ENCODE assay signal across 8 mouse cellular contexts in the genomic region with DNA sequence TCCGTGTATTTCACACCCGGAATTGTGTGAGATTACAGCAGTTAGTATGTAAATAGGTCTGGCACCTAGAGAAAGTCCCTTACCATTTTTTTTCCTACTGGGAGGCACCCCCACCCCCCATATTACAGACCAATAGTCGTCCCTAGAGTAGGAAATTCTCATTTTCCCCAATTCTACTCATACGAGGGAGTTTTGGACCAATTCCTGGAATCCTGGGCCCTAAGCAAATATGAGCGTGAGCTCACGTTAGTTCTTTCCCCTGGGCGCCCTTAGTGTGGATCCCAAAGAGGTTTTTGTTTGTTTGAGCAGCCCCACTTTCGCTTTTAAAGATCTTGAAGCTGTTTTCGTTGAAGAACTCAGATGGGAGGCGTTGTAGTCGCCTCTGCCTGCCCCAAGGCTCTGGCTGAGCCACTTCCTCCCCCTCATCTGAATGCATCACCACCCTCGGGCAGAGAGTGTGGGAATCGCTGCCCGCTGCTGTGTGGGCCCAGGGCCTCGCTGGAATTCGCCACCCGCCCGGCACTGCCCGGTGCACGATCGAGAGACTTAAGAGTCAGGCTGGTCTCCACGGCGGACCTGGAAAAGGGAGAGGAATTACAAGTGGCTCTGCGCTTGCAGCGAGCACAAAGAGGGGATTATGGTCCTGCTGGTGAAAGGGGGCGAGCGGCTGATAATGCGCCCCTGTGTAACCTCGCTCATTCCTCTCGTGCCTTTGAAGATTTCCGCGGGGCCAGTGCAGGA.
DNase-seq lines count a peak whose midpoint lies in the region; ATAC-seq and TF ChIP-seq lines count a peak whose summit lies in the region.

No protein-coding gene starts in this region.

- intact Hi-C loops in heart, postnatal 10 days (cut with DNase I), result no loop called here

- TF ChIP-seq EP300 in CH12.LX (IDR thresholded peaks at IDR 0.05; ENCODE audit: low read length), result no peak

- dilution Hi-C loops in CH12.LX (cut with MboI; ENCODE audit: extremely low pct_ligation_motif_present, extremely low pct_unique_long_range_greater_than_20kb, low sequenced_read_pairs), result no loop called here

- no peak for TF ChIP-seq CTCF in CH12.LX (conservative IDR thresholded peaks at IDR 0.05 in 1 of 2, IDR thresholded peaks at IDR 0.05 in 1 of 2; ENCODE audit: low read depth in 2 of 2, low read length in 2 of 2)

- peak overlapping the region in 2 of 3 experiments; percentile 2 to 15 for H3K4me3 ChIP-seq in CH12.LX (replicated peaks in 1 of 3; ENCODE audit: low read depth in 2 of 3, low read length in 2 of 3, poor library complexity in 1 of 3)
- H3K4me3 ChIP-seq in forebrain, embryonic 11.5 days (ENCODE audit: low read depth, low read length), result peak overlapping the region; percentile 23
- H3K4me3 ChIP-seq in neural tube, embryonic 15.5 days (replicated peaks), result peak overlapping the region; percentile 43

- 2% methylated on average over 32 of the region's 32 CpGs for WGBS in forebrain, embryonic 11.5 days
- WGBS in neural tube, embryonic 15.5 days, result 4% methylated on average over 32 of the region's 32 CpGs

- no peak overlapping the region for H3K27ac ChIP-seq in CH12.LX (ENCODE audit: insufficient read depth, low read depth)
- H3K27ac ChIP-seq in forebrain, embryonic 11.5 days (ENCODE audit: low read depth, low read length), result peak overlapping the region; percentile 93
- peak overlapping the region; percentile 81 for H3K27ac ChIP-seq in neural tube, embryonic 15.5 days (replicated peaks)

- TF ChIP-seq RAD21 in CH12.LX (IDR thresholded peaks at IDR 0.05; ENCODE audit: low read depth, low read length), result no peak

- no peaks in the 10 kb centered on the region for H3K79me2 ChIP-seq in CH12.LX (replicated peaks; ENCODE audit: control insufficient read depth, extremely low read depth, insufficient read depth, poor library complexity, severe bottlenecking)

- no peak for DNase-seq in CH12.LX (ENCODE audit: extremely low read depth)
- peak; percentile 51 for DNase-seq in brain, embryonic 18.5 days (ENCODE audit: low read depth, low spot score)
- DNase-seq in forebrain, embryonic 11.5 days (ENCODE audit: low spot score), result peak; percentile 86
- peak; percentile 48 to 50 for DNase-seq in heart, postnatal 10 days
- peak; percentile 42 to 62 for DNase-seq in layer of hippocampus, adult 18-20 months (ENCODE audit: low spot score in 2 of 2)
- DNase-seq in lung, adult 18-20 months, result peak; percentile 30 to 42
- DNase-seq in thymus, postnatal 0 days (ENCODE audit: low spot score), result peak; percentile 43

- no peaks in the 10 kb centered on the region for H3K27me3 ChIP-seq in CH12.LX (replicated peaks)
- H3K27me3 ChIP-seq in forebrain, embryonic 11.5 days (ENCODE audit: control insufficient read depth, insufficient read depth, low read length), result no peaks in the 10 kb centered on the region
- H3K27me3 ChIP-seq in neural tube, embryonic 15.5 days (replicated peaks), result no peaks in the 10 kb centered on the region

- peak overlapping the region; percentile 84 for H3K4me2 ChIP-seq in CH12.LX (ENCODE audit: insufficient read depth, low read depth, poor library complexity, severe bottlenecking)
- peak overlapping the region; percentile 60 for H3K4me2 ChIP-seq in forebrain, embryonic 11.5 days (ENCODE audit: low read depth, low read length, severe bottlenecking)
- H3K4me2 ChIP-seq in neural tube, embryonic 15.5 days, result peak overlapping the region; percentile 77

- H3K4me1 ChIP-seq in CH12.LX (ENCODE audit: control insufficient read depth in 1 of 2, insufficient read depth in 2 of 2), result peaks cover 0 to 12% of the 10 kb centered on the region in 2 experiments; a peak in 2 of 4 replicates
- H3K4me1 ChIP-seq in forebrain, embryonic 11.5 days (replicated peaks; ENCODE audit: control insufficient read depth, insufficient read depth, low read length), result peaks cover 6% of the 10 kb centered on the region; the same call in 1 of the 2 replicates
- peaks cover 11% of the 10 kb centered on the region for H3K4me1 ChIP-seq in neural tube, embryonic 15.5 days

- H3K36me3 ChIP-seq in CH12.LX (replicated peaks in 1 of 2; ENCODE audit: control insufficient read depth in 1 of 2, insufficient read depth in 1 of 2, low read length in 1 of 2), result no peaks in the 10 kb centered on the region
- no peaks in the 10 kb centered on the region for H3K36me3 ChIP-seq in forebrain, embryonic 11.5 days (ENCODE audit: control insufficient read depth, insufficient read depth, low read length)
- no peaks in the 10 kb centered on the region for H3K36me3 ChIP-seq in neural tube, embryonic 15.5 days

- peak overlapping the region; percentile 31; the same call in 1 of the 2 replicates for H3K9ac ChIP-seq in CH12.LX (ENCODE audit: insufficient read depth, low read depth)
- peak overlapping the region; percentile 58 for H3K9ac ChIP-seq in forebrain, embryonic 11.5 days (ENCODE audit: low read length)
- H3K9ac ChIP-seq in neural tube, embryonic 15.5 days (replicated peaks), result peak overlapping the region; percentile 51

- no peaks in the 10 kb centered on the region for H3K9me3 ChIP-seq in CH12.LX (replicated peaks; ENCODE audit: low read length)
- no peaks in the 10 kb centered on the region for H3K9me3 ChIP-seq in forebrain, embryonic 11.5 days (ENCODE audit: control insufficient read depth, low read length)
- no peaks in the 10 kb centered on the region for H3K9me3 ChIP-seq in neural tube, embryonic 15.5 days (replicated peaks)

- in situ Hi-C loops in CH12.LX (cut with MboI; ENCODE audit: low pct_ligation_motif_present, low pct_unique_long_range_greater_than_20kb, low sequenced_read_pairs), result no loop called here

- TF ChIP-seq POLR2A in CH12.LX (IDR thresholded peaks at IDR 0.05; ENCODE audit: low read depth, low read length), result no peak

- peak; percentile 95 for ATAC-seq in forebrain, embryonic 11.5 days (replicated peaks; ENCODE audit: low FRiP score)
- ATAC-seq in neural tube, embryonic 15.5 days (ENCODE audit: low FRiP score), result peak; percentile 90

TF ChIP-seq in CH12.LX, 34 proteins besides CTCF, POLR2A, EP300 and RAD21:
- TF ChIP-seq BHLHE40 (IDR thresholded peaks at IDR 0.05; ENCODE audit: low read depth, low read length) (peak; percentile 10; the same call in 1 of the 2 replicates), UBTF (IDR thresholded peaks at IDR 0.05; ENCODE audit: low read depth, low read length) (no peak)
